Comparison of ENCODE assay signal across 8 mouse cellular contexts in the genomic region with DNA sequence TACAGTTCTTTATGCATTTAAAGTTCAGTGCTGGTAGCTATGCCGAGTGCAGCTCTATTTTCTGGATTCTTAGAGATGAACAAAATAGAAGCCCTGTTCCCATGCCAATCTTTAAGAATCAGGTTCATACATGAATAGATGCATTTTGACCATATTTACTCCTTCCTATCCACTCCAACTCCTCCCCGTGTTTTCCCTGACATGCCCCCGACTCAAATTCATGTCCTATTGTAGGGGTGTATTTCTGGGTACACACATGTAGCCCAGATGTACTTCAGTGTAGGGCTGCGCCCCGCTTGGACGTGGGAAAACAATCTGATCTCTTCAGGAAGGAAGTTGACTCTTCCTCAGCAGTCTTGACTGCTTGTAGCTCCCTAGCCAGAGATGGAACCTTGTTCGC. TPM values are rescaled to one million over a fixed set of nuclear protein-coding genes. Genes with fewer than 3 reads are reported as not detected.
A peak's percentile ranks its signal among the peaks of the same experiment; 100 is the strongest.
DNase-seq lines count a peak whose midpoint lies in the region; ATAC-seq and TF ChIP-seq lines count a peak whose summit lies in the region.

No protein-coding gene starts in this region.

- no peak for TF ChIP-seq CTCF in G1E (IDR thresholded peaks at IDR 0.05; ENCODE audit: low read depth, low read length)

- no peaks in the 10 kb centered on the region for H3K9me3 ChIP-seq in heart, embryonic 10.5 days
- H3K9me3 ChIP-seq in G1E (replicated peaks): no peaks in the 10 kb centered on the region
- H3K9me3 ChIP-seq in embryonic facial prominence, embryonic 11.5 days (replicated peaks; ENCODE audit: control insufficient read depth, low read length): no peaks in the 10 kb centered on the region
- no peaks in the 10 kb centered on the region for H3K9me3 ChIP-seq in hindbrain, embryonic 14.5 days (ENCODE audit: control insufficient read depth, low read length)
- H3K9me3 ChIP-seq in liver, embryonic 15.5 days (replicated peaks): no peaks in the 10 kb centered on the region
- no peaks in the 10 kb centered on the region for H3K9me3 ChIP-seq in stomach, embryonic 14.5 days (ENCODE audit: control insufficient read depth, low read depth, low read length)

- intact Hi-C loops in heart, postnatal 25 days (cut with DNase I): loop anchor here (5.0 to 10.0 kb wide), 4 partner anchors 60 to 740 kb away; partner anchors contain the start of genes Crot, Dbf4, Slc25a40 and Tmem243

- peaks cover 9% of the 10 kb centered on the region; the same call in 1 of the 2 replicates for H3K4me1 ChIP-seq in heart, embryonic 10.5 days
- H3K4me1 ChIP-seq in G1E (ENCODE audit: insufficient read depth, low read depth, low read length): peaks cover 16% of the 10 kb centered on the region
- no peaks in the 10 kb centered on the region for H3K4me1 ChIP-seq in embryonic facial prominence, embryonic 11.5 days (ENCODE audit: control insufficient read depth, insufficient read depth, low read length)
- peaks cover 29% of the 10 kb centered on the region for H3K4me1 ChIP-seq in hindbrain, embryonic 14.5 days (replicated peaks; ENCODE audit: control insufficient read depth, insufficient read depth, low read length)
- peaks cover 13% of the 10 kb centered on the region for H3K4me1 ChIP-seq in liver, embryonic 15.5 days (replicated peaks)
- 0 out of 2 replicates have a peak, but pooled peaks cover 4% of the 10 kb centered on the region for H3K4me1 ChIP-seq in stomach, embryonic 14.5 days (ENCODE audit: control insufficient read depth, insufficient read depth, low read length)

- peak overlapping the region; percentile 99 for H3K27ac ChIP-seq in heart, embryonic 10.5 days
- H3K27ac ChIP-seq in embryonic facial prominence, embryonic 11.5 days (replicated peaks; ENCODE audit: low read depth, low read length): peak overlapping the region; percentile 100; the same call in 1 of the 2 replicates
- H3K27ac ChIP-seq in hindbrain, embryonic 14.5 days: peak overlapping the region; percentile 99
- peak overlapping the region; percentile 93 for H3K27ac ChIP-seq in liver, embryonic 15.5 days (replicated peaks)
- peak overlapping the region; percentile 57; the same call in 1 of the 2 replicates for H3K27ac ChIP-seq in stomach, embryonic 14.5 days (ENCODE audit: low read length)

- H3K4me2 ChIP-seq in embryonic facial prominence, embryonic 11.5 days (ENCODE audit: low read depth, low read length): peak overlapping the region; percentile 44
- H3K4me2 ChIP-seq in hindbrain, embryonic 14.5 days (replicated peaks): peak overlapping the region; percentile 61
- peak overlapping the region; percentile 93 for H3K4me2 ChIP-seq in liver, embryonic 15.5 days
- peak overlapping the region; percentile 74 for H3K4me2 ChIP-seq in stomach, embryonic 14.5 days (replicated peaks; ENCODE audit: low read depth, low read length)

- no peaks in the 10 kb centered on the region for H3K27me3 ChIP-seq in heart, embryonic 10.5 days (ENCODE audit: insufficient read depth, poor library complexity, severe bottlenecking)
- H3K27me3 ChIP-seq in G1E (ENCODE audit: insufficient read depth, low read length): no peaks in the 10 kb centered on the region
- H3K27me3 ChIP-seq in embryonic facial prominence, embryonic 11.5 days (ENCODE audit: control insufficient read depth, insufficient read depth, low read length): no peaks in the 10 kb centered on the region
- no peaks in the 10 kb centered on the region for H3K27me3 ChIP-seq in hindbrain, embryonic 14.5 days (ENCODE audit: control insufficient read depth, insufficient read depth, low read length)
- H3K27me3 ChIP-seq in liver, embryonic 15.5 days: no peaks in the 10 kb centered on the region
- H3K27me3 ChIP-seq in stomach, embryonic 14.5 days (ENCODE audit: control insufficient read depth, insufficient read depth, low read length): no peaks in the 10 kb centered on the region

- whole genome bisulfite sequencing in heart, embryonic 10.5 days: 16% methylated on average over 7 of the region's 7 CpGs
- 19% methylated on average over 7 of the region's 7 CpGs for WGBS in embryonic facial prominence, embryonic 11.5 days
- 20% methylated on average over 7 of the region's 7 CpGs for WGBS in hindbrain, embryonic 14.5 days
- 6% methylated on average over 7 of the region's 7 CpGs for WGBS in liver, embryonic 15.5 days (ENCODE audit: insufficient replicate concordance)
- WGBS in stomach, embryonic 14.5 days: 11% methylated on average over 7 of the region's 7 CpGs

- H3K4me3 ChIP-seq in heart, embryonic 10.5 days: peak overlapping the region; percentile 95
- H3K4me3 ChIP-seq in G1E (ENCODE audit: low read depth, low read length): peak overlapping the region; percentile 87
- peak overlapping the region; percentile 96 for H3K4me3 ChIP-seq in embryonic facial prominence, embryonic 11.5 days (ENCODE audit: low read depth, low read length)
- peak overlapping the region; percentile 97 for H3K4me3 ChIP-seq in hindbrain, embryonic 14.5 days (replicated peaks; ENCODE audit: low read length)
- H3K4me3 ChIP-seq in liver, embryonic 15.5 days (replicated peaks): peak overlapping the region; percentile 98
- H3K4me3 ChIP-seq in stomach, embryonic 14.5 days (ENCODE audit: low read depth, low read length): peak overlapping the region; percentile 90

- no peak for DNase-seq in heart, embryonic 10.5 days (ENCODE audit: low spot score)
- no peak for DNase-seq in heart, postnatal 25 days (ENCODE audit: low spot score)
- DNase-seq in G1E (ENCODE audit: low spot score): no peak
- peak; percentile 23 for DNase-seq in embryonic facial prominence, embryonic 11.5 days (ENCODE audit: low spot score)
- DNase-seq in hindbrain, embryonic 14.5 days (ENCODE audit: low spot score): no peak
- no peak for DNase-seq in ovary, adult 18-20 months (ENCODE audit: low spot score)

- ATAC-seq in G1E (ENCODE audit: extremely low read depth, insufficient number of reproducible peaks, low FRiP score, poor library complexity, severe bottlenecking): 0 out of 2 replicates have a peak, but pooled peaks have one; percentile 2
- peak; percentile 5; the same call in 1 of the 2 replicates for ATAC-seq in embryonic facial prominence, embryonic 11.5 days (replicated peaks; ENCODE audit: insufficient number of reproducible peaks, low FRiP score, low TSS enrichment, low read depth)
- peak; percentile 4; the same call in 1 of the 2 replicates for ATAC-seq in hindbrain, embryonic 14.5 days (ENCODE audit: low FRiP score)
- ATAC-seq in liver, embryonic 15.5 days (ENCODE audit: insufficient read depth): no peak
- ATAC-seq in stomach, embryonic 14.5 days (ENCODE audit: insufficient number of reproducible peaks, insufficient read depth, low FRiP score, low read depth): peak; percentile 11; the same call in 1 of the 2 replicates

- no peaks in the 10 kb centered on the region for H3K36me3 ChIP-seq in heart, embryonic 10.5 days
- peaks cover 12% of the 10 kb centered on the region for H3K36me3 ChIP-seq in G1E (replicated peaks)
- H3K36me3 ChIP-seq in embryonic facial prominence, embryonic 11.5 days (replicated peaks; ENCODE audit: control insufficient read depth, insufficient read depth, low read depth, low read length): no peaks in the 10 kb centered on the region
- H3K36me3 ChIP-seq in hindbrain, embryonic 14.5 days (replicated peaks; ENCODE audit: control insufficient read depth, insufficient read depth): no peaks in the 10 kb centered on the region
- no peaks in the 10 kb centered on the region for H3K36me3 ChIP-seq in liver, embryonic 15.5 days (replicated peaks)
- no peaks in the 10 kb centered on the region for H3K36me3 ChIP-seq in stomach, embryonic 14.5 days (ENCODE audit: control insufficient read depth, insufficient read depth, low read length)

- peak overlapping the region; percentile 72 for H3K9ac ChIP-seq in embryonic facial prominence, embryonic 11.5 days (replicated peaks; ENCODE audit: low read length)
- peak overlapping the region; percentile 64 for H3K9ac ChIP-seq in hindbrain, embryonic 14.5 days
- H3K9ac ChIP-seq in liver, embryonic 15.5 days: peak overlapping the region; percentile 92
- H3K9ac ChIP-seq in stomach, embryonic 14.5 days (replicated peaks; ENCODE audit: low read depth, low read length): peak overlapping the region; percentile 53

RNA-seq across cellular contexts. Expression of gene Dmtf1, which starts 0.5 kb away (rescaled TPM):
- polyA plus RNA-seq in heart, embryonic 10.5 days (2016; fragmentation: Nextera tagmentation; extraction: Ambion mirVana): 37.1 and 45.0 TPM in 2 replicates
- 10 to 100 TPM; 14.3 to 15.9 TPM for total RNA-seq in heart, postnatal 25 days (2021)
- total RNA-seq in G1E (2014; fragmentation: Nextera tagmentation) (65.8 and 72.2 TPM in 2 replicates), G1E (2017) (57.5 and 60.9 TPM in 2 replicates)
- 3.0 and 3.2 TPM in 2 replicates for polyA plus RNA-seq in G1E (2012)
- polyA plus RNA-seq in embryonic facial prominence, embryonic 11.5 days (2014; fragmentation: Nextera tagmentation; extraction: Ambion mirVana): 67.1 and 67.4 TPM in 2 replicates
- 65.3 and 66.4 TPM in 2 replicates for polyA plus RNA-seq in hindbrain, embryonic 14.5 days (2014; fragmentation: Nextera tagmentation; extraction: Ambion mirVana)
- polyA plus RNA-seq in liver, embryonic 15.5 days (2015; fragmentation: Nextera tagmentation; extraction: Ambion mirVana): 9.1 and 9.9 TPM in 2 replicates
- polyA plus RNA-seq in stomach, embryonic 14.5 days (2014; fragmentation: Nextera tagmentation; extraction: Ambion mirVana): 54.7 and 60.4 TPM in 2 replicates
